Mouse (Mus musculus) limb, embryonic 14.5 days (tissue): Measurements from ENCODE around the gene Tsc22d1. TPM values are rescaled to one million over a fixed set of nuclear protein-coding genes. Genes with fewer than 3 reads are reported as not detected.

Experiments
- ATAC-seq: fragments of 200-750 bp; cut with Nextera tagmentation; 2 replicates; pipeline ENCODE4 v1.8.0; 2017; ENCODE audit warnings: low read depth, moderate number of reproducible peaks, moderate TSS enrichment; ENCODE audit not compliant: low FRiP score
- DNase-seq: peaks from one replicate; pipeline ENCODE4 v3.0.0-alpha.2; 2015; ENCODE audit warnings: low spot score
- H3K27ac ChIP-seq: fragments of 300-500 bp; sonication (generic); replicated peaks from 2 replicates; pipeline ENCODE4 v1.5.1; 2014; ENCODE audit warnings: low read depth, mild to moderate bottlenecking, low read length, moderate library complexity, mixed read lengths
- H3K27me3 ChIP-seq: fragments of 300-500 bp; sonication (generic); 2 replicates; pipeline ENCODE4 v1.6.1; 2014; ENCODE audit warnings: low read length, mixed read lengths; ENCODE audit not compliant: control insufficient read depth, insufficient read depth
- H3K36me3 ChIP-seq: fragments of 300-500 bp; sonication (generic); 2 replicates; pipeline ENCODE4 v1.6.1; 2014; ENCODE audit warnings: mild to moderate bottlenecking, low read length, moderate library complexity, mixed read lengths; ENCODE audit not compliant: control insufficient read depth, insufficient read depth
- H3K4me1 ChIP-seq: fragments of 300-500 bp; sonication (generic); 2 replicates; pipeline ENCODE4 v1.6.1; 2014; ENCODE audit warnings: antibody characterized with exemption, low read length, mixed read lengths; ENCODE audit not compliant: control insufficient read depth, insufficient read depth
- H3K4me2 ChIP-seq: fragments of 300-500 bp; sonication (generic); replicated peaks from 2 replicates; pipeline ENCODE4 v1.6.1; 2014; ENCODE audit warnings: low read depth, mild to moderate bottlenecking, low read length, moderate library complexity; ENCODE audit not compliant: severe bottlenecking
- H3K4me3 ChIP-seq: fragments of 300-500 bp; sonication (generic); replicated peaks from 2 replicates; pipeline ENCODE4 v1.5.1; 2014; ENCODE audit warnings: low read length
- H3K9ac ChIP-seq: fragments of 300-500 bp; sonication (generic); 2 replicates; pipeline ENCODE4 v1.6.1; 2014; ENCODE audit warnings: mild to moderate bottlenecking, low read depth, low read length, moderate library complexity; ENCODE audit not compliant: severe bottlenecking
- H3K9me3 ChIP-seq: fragments of 300-500 bp; sonication (generic); 2 replicates; pipeline ENCODE4 v1.6.1; 2016; ENCODE audit warnings: low read length; ENCODE audit not compliant: control insufficient read depth
- POLR2A ChIP-seq: fragments of 200-500 bp; IDR thresholded peaks from 2 replicates; pipeline ENCODE4 v1.8.0; 2012; ENCODE audit warnings: inconsistent platforms, mild to moderate bottlenecking, moderate library complexity, borderline replicate concordance; ENCODE audit not compliant: insufficient read depth, insufficient read length; ENCODE audit errors: extremely low read depth
- WGBS: fragments of 180-500 bp; shearing (Covaris S2); extraction: QIAGEN DNeasy Blood & Tissue Kit; methylation state at CpG from one replicate; pipeline ENCODE4 v1.1.7; 2014; 5-methylcytosine and 5-hydroxymethylcytosine counted together
- polyA plus RNA-seq, 2 experiments: library from polyadenylated mRNA; depleted of rRNA in 1 of 2; stranded (reverse) in 1 of 2; unstranded in 1 of 2; fragments of >200 nt; fragmentation: Nextera tagmentation in 1 of 2; extraction: Ambion mirVana in 1 of 2; gene quantifications; 2 replicates each; pipeline versions ENCODE4 v1.2.1 to v1.2.3; 2012 to 2014

The Tsc22d1 gene
- polyA plus RNA-seq, 2 experiments, result 506 to 686 TPM

DNA sequence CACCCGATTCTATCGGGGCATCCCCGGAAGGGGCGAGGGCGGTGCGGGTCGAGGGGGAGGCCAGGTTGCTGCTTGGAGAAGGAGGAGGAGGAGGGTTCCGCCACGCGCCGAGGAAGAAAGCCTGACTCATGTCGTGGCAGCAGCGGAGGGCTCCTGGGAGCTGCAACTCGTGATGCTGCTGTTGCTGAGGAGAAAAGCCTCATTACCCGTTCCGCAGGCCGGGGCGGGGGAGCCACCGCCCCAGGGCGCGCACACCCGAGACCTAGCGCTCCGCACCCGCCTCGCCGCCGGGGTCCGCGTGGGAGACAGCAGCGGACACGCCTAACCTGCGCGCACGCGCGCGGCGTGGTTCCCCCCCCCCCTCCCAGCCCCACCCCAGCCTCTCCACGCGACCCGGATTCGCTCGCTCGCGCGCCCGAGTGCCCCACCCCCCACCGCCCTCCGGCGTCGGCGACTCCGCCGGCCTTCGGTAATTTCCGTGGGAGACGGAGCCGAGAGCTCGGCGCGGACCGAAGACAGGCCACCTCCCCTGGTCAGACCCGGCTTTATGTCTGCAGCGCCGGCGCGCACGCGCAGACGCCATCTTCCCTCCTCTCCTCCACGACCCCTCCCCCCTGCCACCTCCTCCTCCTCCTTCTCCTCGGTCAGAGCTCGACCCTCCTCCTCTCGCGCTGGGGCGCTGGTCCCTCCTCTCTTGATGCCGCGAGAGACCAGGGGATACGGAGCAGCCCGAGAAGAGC is 469 bp upstream of the Tsc22d1 start:
- Histone ChIP-seq H3K27me3 (no peaks in the 10 kb centered on the region), H3K27ac (peak overlapping the region; percentile 97), H3K9ac (peak overlapping the region; percentile 97), H3K9me3 (no peaks in the 10 kb centered on the region), H3K4me3 (peak overlapping the region; percentile 86), H3K36me3 (peaks cover 23% of the 10 kb centered on the region), H3K4me2 (peak overlapping the region; percentile 88), H3K4me1 (peaks cover 35% of the 10 kb centered on the region)
- peak; percentile 97 for DNase-seq
- peak; percentile 95 for ATAC-seq
- 0% methylated on average over 27 of the region's 81 CpGs for WGBS
- 0 out of 2 replicates have a peak, but pooled peaks have one; percentile 23 for TF ChIP-seq POLR2A

DNA sequence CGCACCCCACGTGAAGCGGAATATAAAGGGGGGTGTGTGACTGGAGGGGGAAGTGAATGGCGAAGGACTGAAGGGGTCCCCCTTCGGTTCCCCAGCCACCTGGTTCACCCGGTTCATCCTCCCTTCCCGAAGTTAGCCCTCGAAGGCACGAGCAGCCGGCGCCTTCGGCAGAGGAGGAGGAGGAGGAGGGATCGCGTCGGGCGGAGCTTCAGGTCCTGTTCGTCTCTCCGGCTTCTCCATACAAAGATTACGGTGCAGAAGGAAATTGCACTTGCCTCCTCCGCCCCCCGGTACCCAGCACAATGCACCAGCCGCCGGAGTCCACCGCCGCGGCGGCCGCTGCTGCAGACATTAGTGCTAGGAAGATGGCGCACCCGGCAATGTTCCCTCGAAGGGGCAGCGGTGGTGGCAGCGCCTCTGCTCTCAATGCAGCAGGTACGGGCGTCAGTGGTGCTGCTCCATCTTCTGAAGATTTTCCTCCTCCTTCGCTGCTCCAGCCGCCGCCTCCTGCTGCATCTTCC is 1.1 kb downstream of the Tsc22d1 start:
- TF ChIP-seq POLR2A, result no peak
- Histone ChIP-seq H3K4me2 (peak overlapping the region; percentile 88), H3K27ac (peak overlapping the region; percentile 97), H3K4me1 (peaks cover 43% of the 10 kb centered on the region), H3K9me3 (no peaks in the 10 kb centered on the region), H3K4me3 (peak overlapping the region; percentile 86), H3K27me3 (no peaks in the 10 kb centered on the region), H3K9ac (peak overlapping the region; percentile 97), H3K36me3 (peaks cover 26% of the 10 kb centered on the region)
- 1% methylated on average over 35 of the region's 38 CpGs for WGBS
- ATAC-seq (no peak), DNase-seq (peak; percentile 63)

DNA sequence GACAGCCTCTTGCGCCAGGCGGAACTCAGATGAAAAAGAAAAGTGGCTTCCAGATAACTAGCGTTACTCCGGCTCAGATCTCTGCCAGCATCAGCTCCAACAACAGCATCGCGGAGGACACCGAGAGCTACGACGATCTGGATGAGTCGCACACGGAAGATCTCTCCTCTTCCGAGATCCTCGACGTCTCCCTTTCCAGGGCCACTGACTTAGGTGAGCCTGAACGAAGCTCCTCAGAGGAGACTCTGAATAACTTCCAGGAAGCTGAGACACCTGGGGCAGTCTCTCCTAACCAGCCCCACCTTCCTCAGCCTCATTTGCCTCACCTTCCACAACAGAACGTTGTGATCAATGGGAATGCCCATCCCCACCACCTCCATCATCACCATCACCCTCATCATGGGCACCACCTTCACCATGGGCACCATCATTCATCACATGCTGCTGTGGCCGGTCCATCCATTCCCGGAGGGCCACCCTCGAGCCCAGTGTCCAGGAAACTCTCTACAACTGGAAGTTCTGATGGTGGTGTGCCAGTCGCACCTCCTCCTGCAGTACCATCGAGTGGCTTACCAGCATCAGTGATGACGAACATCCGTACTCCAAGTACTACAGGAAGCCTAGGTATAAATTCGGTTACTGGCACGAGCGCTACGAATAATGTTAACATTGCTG is 1.7 kb downstream of the Tsc22d1 start:
- Histone ChIP-seq H3K4me3 (peak overlapping the region; percentile 86), H3K4me2 (peak overlapping the region; percentile 88), H3K9ac (peak overlapping the region; percentile 97), H3K36me3 (peaks cover 26% of the 10 kb centered on the region), H3K27me3 (no peaks in the 10 kb centered on the region), H3K4me1 (peaks cover 48% of the 10 kb centered on the region), H3K27ac (peak overlapping the region; percentile 97; the same call in 1 of the 2 replicates), H3K9me3 (no peaks in the 10 kb centered on the region)
- DNase-seq (no peak), ATAC-seq (no peak)
- TF ChIP-seq POLR2A, result no peak
- WGBS, result 59% methylated on average over 27 of the region's 27 CpGs

DNA sequence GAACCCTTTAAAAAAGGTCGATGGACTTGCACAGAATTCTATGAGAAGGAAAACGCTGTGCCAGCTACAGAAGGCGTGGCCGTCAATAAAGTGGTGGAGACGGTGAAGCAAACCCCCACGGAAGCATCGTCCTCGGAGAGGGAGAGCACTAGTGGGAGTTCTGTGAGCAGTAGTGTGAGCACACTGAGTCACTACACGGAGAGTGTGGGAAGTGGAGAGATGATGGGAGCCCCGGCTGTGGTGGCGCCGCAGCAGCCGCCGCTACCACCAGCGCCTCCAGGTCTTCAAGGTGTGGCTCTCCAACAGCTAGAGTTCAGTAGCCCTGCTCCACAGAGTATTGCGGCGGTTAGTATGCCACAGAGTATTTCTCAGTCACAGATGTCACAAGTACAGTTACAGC is 2.6 kb downstream of the Tsc22d1 start:
- no peak for TF ChIP-seq POLR2A
- WGBS, result 90% methylated on average over 16 of the region's 17 CpGs
- Histone ChIP-seq H3K4me1 (peaks cover 48% of the 10 kb centered on the region), H3K27me3 (no peaks in the 10 kb centered on the region), H3K9ac (no peak overlapping the region), H3K36me3 (peaks cover 29% of the 10 kb centered on the region), H3K4me3 (peak overlapping the region; percentile 0; the same call in 1 of the 2 replicates), H3K27ac (no peak overlapping the region), H3K4me2 (no peak overlapping the region; the same call in 1 of the 2 replicates), H3K9me3 (no peaks in the 10 kb centered on the region)
- ATAC-seq (no peak), DNase-seq (no peak)

DNA sequence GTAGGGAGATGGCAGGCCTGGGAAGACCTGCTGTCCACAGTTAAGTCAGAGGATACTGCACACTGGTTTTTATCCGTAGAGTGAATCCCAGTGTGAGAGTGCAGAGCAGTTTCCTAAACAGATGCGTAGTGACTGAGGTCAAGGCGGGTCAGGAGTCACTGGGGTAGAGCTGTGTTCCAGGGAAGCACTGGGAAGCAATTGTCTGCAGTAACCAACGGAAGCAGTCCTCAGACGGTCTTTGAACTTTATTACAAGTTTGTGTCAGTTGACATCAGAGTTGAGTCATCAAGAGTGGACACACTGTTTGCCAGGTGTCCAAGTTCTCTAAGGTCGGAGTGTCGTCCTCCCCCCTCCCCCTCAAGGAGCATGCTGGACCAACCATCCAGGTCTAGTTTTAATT is 6.0 kb downstream of the Tsc22d1 start:
- H3K4me3 ChIP-seq, result no peak overlapping the region
- DNase-seq, result no peak
- H3K9me3 ChIP-seq, result no peaks in the 10 kb centered on the region
- peaks cover 55% of the 10 kb centered on the region for H3K36me3 ChIP-seq
- H3K4me2 ChIP-seq, result peak overlapping the region; percentile 36
- TF ChIP-seq POLR2A, result no peak
- ATAC-seq, result no peak
- 34% methylated on average over 7 of the region's 7 CpGs for WGBS
- H3K27ac ChIP-seq, result no peak overlapping the region
- H3K4me1 ChIP-seq, result peaks cover 42% of the 10 kb centered on the region
- no peaks in the 10 kb centered on the region for H3K27me3 ChIP-seq
- H3K9ac ChIP-seq, result no peak overlapping the region
